Comparison of ENCODE assay signal across 7 mouse cellular contexts in the genomic region with DNA sequence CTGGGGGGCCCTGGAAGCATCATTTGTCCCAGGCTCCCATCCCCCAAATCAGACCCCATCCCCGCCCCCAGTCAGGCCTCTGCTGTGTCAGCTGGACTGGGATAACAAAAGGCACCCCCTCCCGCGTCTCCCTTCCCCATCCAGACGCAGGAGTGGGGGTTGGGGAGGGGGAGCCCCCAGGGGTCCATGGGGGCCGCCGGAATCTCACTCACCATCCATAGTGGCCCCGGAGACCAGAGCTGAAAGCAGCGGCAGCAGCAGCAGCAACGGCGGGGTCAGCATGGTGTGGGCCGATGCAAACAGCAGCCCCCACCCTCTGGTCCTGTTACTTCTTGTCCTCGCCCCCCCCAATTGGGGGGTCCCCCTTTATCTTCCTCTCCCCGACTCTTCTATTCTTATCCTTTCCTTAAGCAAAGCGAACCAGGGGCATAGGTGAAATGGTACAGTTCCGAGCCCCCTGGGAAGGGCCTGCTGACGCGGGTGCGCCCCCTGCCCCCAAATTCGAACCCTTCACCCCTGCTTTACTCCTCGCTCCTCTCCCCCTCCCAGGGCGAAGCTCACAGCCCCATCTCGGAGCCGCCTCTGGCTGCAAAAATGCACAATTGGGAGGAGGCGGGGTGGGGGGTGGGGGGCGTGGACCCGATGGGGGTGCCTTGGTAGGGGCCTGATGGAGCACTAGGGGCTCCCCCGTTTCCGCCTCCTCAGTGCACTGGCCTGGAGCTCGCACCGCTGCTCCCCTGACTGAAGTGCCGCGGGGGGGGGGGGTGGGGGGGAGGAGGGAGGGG. TPM values are rescaled to one million over a fixed set of nuclear protein-coding genes. Genes with fewer than 3 reads are reported as not detected.
A peak's percentile ranks its signal among the peaks of the same experiment; 100 is the strongest.
DNase-seq lines count a peak whose midpoint lies in the region; ATAC-seq and TF ChIP-seq lines count a peak whose summit lies in the region.

Gene Lrp1 (minus strand): TSS at position 743 of the 785 bp plus-strand sequence.

- H3K4me2 ChIP-seq in CH12.LX (ENCODE audit: insufficient read depth, low read depth, poor library complexity, severe bottlenecking) = peak within 1 kb of the TSS; percentile 60
- H3K4me2 ChIP-seq in liver, embryonic 14.5 days (ENCODE audit: low read depth) = peak within 1 kb of the TSS; percentile 62

- dilution Hi-C loops in CH12.LX (cut with MboI; ENCODE audit: extremely low pct_ligation_motif_present, extremely low pct_unique_long_range_greater_than_20kb, low sequenced_read_pairs) = no loop called here

- DNase-seq in CH12.LX (ENCODE audit: extremely low read depth) (no peak), MN1 (ENCODE audit: low spot score) (peak; percentile 24)
- DNase-seq in embryo, embryonic 11.5 days (ENCODE audit: low read depth, low spot score) = peak; percentile 49
- DNase-seq in heart, adult 2 months = peak; percentile 61 to 64
- peak; percentile 70 for DNase-seq in kidney, postnatal 10 days
- no peak for DNase-seq in liver, embryonic 14.5 days (ENCODE audit: low read depth in 3 of 3, low spot score in 3 of 3)
- DNase-seq in retina, postnatal 1 day = peak; percentile 77

- no peaks in the 10 kb centered on the region for H3K79me2 ChIP-seq in CH12.LX (replicated peaks; ENCODE audit: control insufficient read depth, extremely low read depth, insufficient read depth, poor library complexity, severe bottlenecking)
- H3K79me2 ChIP-seq in heart, adult 2 months (replicated peaks; ENCODE audit: control insufficient read depth, insufficient read depth, low read length) = no peaks in the 10 kb centered on the region

- peak within 1 kb of the TSS; percentile 39; the same call in 1 of the 2 replicates for H3K27ac ChIP-seq in CH12.LX (ENCODE audit: insufficient read depth, low read depth)
- peak within 1 kb of the TSS; percentile 98 for H3K27ac ChIP-seq in heart, adult 2 months
- H3K27ac ChIP-seq in liver, embryonic 14.5 days = no peak within 1 kb of the TSS; the same call in 1 of the 2 replicates

- H3K4me3 ChIP-seq in CH12.LX (replicated peaks in 1 of 3; ENCODE audit: low read depth in 2 of 3, low read length in 2 of 3, poor library complexity in 1 of 3) = peak within 1 kb of the TSS; percentile 65 to 75 (median 69)
- peak within 1 kb of the TSS; percentile 66 for H3K4me3 ChIP-seq in heart, adult 2 months
- peak within 1 kb of the TSS; percentile 55 to 63 for H3K4me3 ChIP-seq in liver, embryonic 14.5 days (ENCODE audit: insufficient read depth in 1 of 2, low read depth in 2 of 2, low read length in 2 of 2)

- H3K36me3 ChIP-seq in CH12.LX (replicated peaks in 1 of 2; ENCODE audit: control insufficient read depth in 1 of 2, insufficient read depth in 1 of 2, low read length in 1 of 2) = no peaks in the 10 kb centered on the region
- no peaks in the 10 kb centered on the region for H3K36me3 ChIP-seq in heart, adult 2 months (ENCODE audit: control insufficient read depth, insufficient read depth, low read length)
- no peaks in the 10 kb centered on the region for H3K36me3 ChIP-seq in liver, embryonic 14.5 days (replicated peaks; ENCODE audit: control insufficient read depth, insufficient read depth, low read depth)

- peaks cover 22% of the 10 kb centered on the region for H3K27me3 ChIP-seq in CH12.LX (replicated peaks)
- H3K27me3 ChIP-seq in heart, adult 2 months (ENCODE audit: control insufficient read depth, insufficient read depth, low read length) = no peaks in the 10 kb centered on the region
- peaks cover 34% of the 10 kb centered on the region for H3K27me3 ChIP-seq in liver, embryonic 14.5 days (ENCODE audit: control insufficient read depth, insufficient read depth, low read length)

- no peak for TF ChIP-seq POLR2A in CH12.LX (IDR thresholded peaks at IDR 0.05; ENCODE audit: low read depth, low read length)
- TF ChIP-seq POLR2A in heart, adult 2 months (IDR thresholded peaks at IDR 0.05; ENCODE audit: insufficient read depth, low read depth, low read length) = 0 out of 2 replicates have a peak, but pooled peaks have one; percentile 47

- peak within 1 kb of the TSS; percentile 58 for H3K9ac ChIP-seq in CH12.LX (ENCODE audit: insufficient read depth, low read depth)
- peak within 1 kb of the TSS; percentile 79 for H3K9ac ChIP-seq in heart, adult 2 months (ENCODE audit: low read depth, low read length)
- H3K9ac ChIP-seq in liver, embryonic 14.5 days (replicated peaks) = peak within 1 kb of the TSS; percentile 21; the same call in 1 of the 2 replicates

- no peak for TF ChIP-seq CTCF in CH12.LX (conservative IDR thresholded peaks at IDR 0.05 in 1 of 2, IDR thresholded peaks at IDR 0.05 in 1 of 2; ENCODE audit: low read depth in 2 of 2, low read length in 2 of 2)
- TF ChIP-seq CTCF in heart, adult 2 months (IDR thresholded peaks at IDR 0.05) = no peak
- TF ChIP-seq CTCF in liver, embryonic 14.5 days (IDR thresholded peaks at IDR 0.05; ENCODE audit: low read depth) = no peak

- in situ Hi-C loops in CH12.LX (cut with MboI; ENCODE audit: low pct_ligation_motif_present, low pct_unique_long_range_greater_than_20kb, low sequenced_read_pairs) = no loop called here

- ATAC-seq in liver, embryonic 14.5 days (ENCODE audit: insufficient read depth) = peak; percentile 32; the same call in 1 of the 2 replicates

- peaks cover 2% of the 10 kb centered on the region for H3K9me3 ChIP-seq in CH12.LX (replicated peaks; ENCODE audit: low read length)
- no peaks in the 10 kb centered on the region for H3K9me3 ChIP-seq in liver, embryonic 14.5 days (ENCODE audit: control insufficient read depth, low read length)

- intact Hi-C loops in heart, adult 2 months (cut with DNase I) = loop anchor here (2.0 to 5.0 kb wide), 3 partner anchors 20 to 117 kb away; partner anchors contain the start of genes Ndufa4l2 and Zbtb39

- 7% methylated on average over 29 of the region's 32 CpGs for WGBS in heart, adult 2 months
- WGBS in liver, embryonic 14.5 days (ENCODE audit: insufficient replicate concordance) = 7% methylated on average over 30 of the region's 32 CpGs

- TF ChIP-seq RAD21 in CH12.LX (IDR thresholded peaks at IDR 0.05; ENCODE audit: low read depth, low read length) = no peak

- peaks cover 0 to 38% of the 10 kb centered on the region in 2 experiments; a peak in 2 of 4 replicates for H3K4me1 ChIP-seq in CH12.LX (ENCODE audit: control insufficient read depth in 1 of 2, insufficient read depth in 2 of 2)
- peaks cover 7% of the 10 kb centered on the region for H3K4me1 ChIP-seq in heart, adult 2 months (ENCODE audit: control insufficient read depth, insufficient read depth, low read length)
- H3K4me1 ChIP-seq in liver, embryonic 14.5 days (replicated peaks; ENCODE audit: control insufficient read depth in 2 of 2, insufficient read depth in 2 of 2, low read length in 1 of 2) = peaks cover 0 to 14% of the 10 kb centered on the region in 2 experiments; a peak in 2 of 4 replicates

- TF ChIP-seq EP300 in CH12.LX (IDR thresholded peaks at IDR 0.05; ENCODE audit: low read length) = no peak
- TF ChIP-seq EP300 in heart, adult 2 months (IDR thresholded peaks at IDR 0.05; ENCODE audit: insufficient read depth, low read depth, low read length) = no peak
- no peak for TF ChIP-seq EP300 in liver, embryonic 14.5 days (IDR thresholded peaks at IDR 0.05; ENCODE audit: low read depth)

TF ChIP-seq in CH12.LX, 34 proteins besides CTCF, POLR2A, EP300 and RAD21:
- TF ChIP-seq ZC3H11A (IDR thresholded peaks at IDR 0.05; ENCODE audit: low read depth, low read length) (no peak), ZMIZ1 (IDR thresholded peaks at IDR 0.05; ENCODE audit: low read depth, low read length) (no peak), MAFK (IDR thresholded peaks at IDR 0.05; ENCODE audit: insufficient replicate concordance, low read length) (no peak), JUN (IDR thresholded peaks at IDR 0.05; ENCODE audit: insufficient read depth, low read depth, low read length) (no peak), MYC (IDR thresholded peaks at IDR 0.05; ENCODE audit: low read depth, low read length) (no peak), MEF2A (IDR thresholded peaks at IDR 0.05; ENCODE audit: borderline replicate concordance, low read depth, low read length) (no peak), POLR2AphosphoS2 (IDR thresholded peaks at IDR 0.05; ENCODE audit: low read depth, low read length) (no peak), UBTF (IDR thresholded peaks at IDR 0.05; ENCODE audit: low read depth, low read length) (no peak), NELFE (IDR thresholded peaks at IDR 0.05; ENCODE audit: low read depth, low read length) (no peak), JUND (conservative IDR thresholded peaks at IDR 0.05; ENCODE audit: low read depth, low read length) (no peak), BHLHE40 (IDR thresholded peaks at IDR 0.05; ENCODE audit: low read depth, low read length) (no peak), CHD2 (IDR thresholded peaks at IDR 0.05; ENCODE audit: low read length) (no peak), ELF1 (IDR thresholded peaks at IDR 0.05; ENCODE audit: low read depth, low read length) (no peak), SMC3 (IDR thresholded peaks at IDR 0.05; ENCODE audit: low read depth, low read length) (no peak), GABPA (IDR thresholded peaks at IDR 0.05; ENCODE audit: insufficient replicate concordance, low read depth, low read length) (no peak)

RNA-seq across cellular contexts. Expression of gene Lrp1, which starts in this region (rescaled TPM):
- total RNA-seq in CH12.LX (2012; rRNA removed) = 16.5 and 51.2 TPM in 2 replicates
- total RNA-seq in CH12.LX (2014; rRNA removed) = 3.1 and 3.3 TPM in 2 replicates
- 11.0 and 11.8 TPM in 2 replicates for polyA plus RNA-seq in CH12.LX (2012; ENCODE audit: insufficient read length, low read depth)
- total RNA-seq in heart, adult 2 months (2021) = 10 to 100 TPM; 74.0 to 79.5 TPM
- 74.1 and 83.7 TPM in 2 replicates for polyA plus RNA-seq in heart, adult 2 months (2012; rRNA removed)
- polyA plus RNA-seq in liver, embryonic 14.5 days (2012; rRNA removed) = 14.1 and 18.2 TPM in 2 replicates
- 13.2 and 16.1 TPM in 2 replicates for polyA plus RNA-seq in liver, embryonic 14.5 days (2014; fragmentation: Nextera tagmentation; extraction: Ambion mirVana)

Comparison
In these comparisons a context has a peak if more than half of its experiments do, and no peak if none do; other contexts are left out.
1. DNase-seq: peak in MN1 (single experiment), embryo, embryonic 11.5 days (single experiment), heart, adult 2 months (2 of 2), kidney, postnatal 10 days (single experiment) and retina, postnatal 1 day (single experiment); none in CH12.LX (single experiment) and liver, embryonic 14.5 days (0 of 3).
2. H3K9ac ChIP-seq: peak in every context shown above with its lines; median percentile 79 in heart, adult 2 months; 58 in CH12.LX; 21 in liver, embryonic 14.5 days.
3. Peak in every context shown above with its lines, with median percentiles within 50 percentile points of each other: H3K4me3 ChIP-seq.